Mouse (Mus musculus): ENCODE data around the gene Rnft2.
A peak's percentile ranks its signal among the peaks of the same experiment; 100 is the strongest.

DNA sequence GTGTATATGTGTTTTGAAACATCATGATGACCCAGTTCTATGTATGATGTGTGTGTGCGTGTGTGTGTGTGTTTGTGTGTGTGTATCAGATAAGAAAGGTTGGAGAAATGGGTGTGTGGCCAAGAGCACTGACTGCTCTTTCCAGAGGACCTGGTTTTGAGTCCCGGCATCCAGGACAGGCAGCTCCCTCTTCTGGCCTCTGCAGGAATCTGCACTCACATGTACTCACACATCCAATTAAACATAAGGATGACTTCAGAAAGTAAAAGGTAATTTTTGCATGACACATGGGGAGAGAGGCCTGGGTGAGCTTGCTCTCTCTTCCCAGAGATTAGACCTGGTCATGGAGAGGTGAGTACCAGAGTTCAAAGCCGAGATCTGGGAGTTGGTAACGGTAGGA lies 12.1 kb upstream of the Rnft2 start:
- TF ChIP-seq CTCF (IDR thresholded peaks at IDR 0.05; ENCODE audit: low read depth) = peak; percentile 18; the same call in 1 of the 2 replicates
- no peak for TF ChIP-seq EP300 (IDR thresholded peaks at IDR 0.05; ENCODE audit: low read depth)
